Mouse (Mus musculus) ES-Bruce4 (cell line): Measurements from ENCODE around the gene Car15. TPM values are rescaled to one million over a fixed set of nuclear protein-coding genes. Genes with fewer than 3 reads are reported as not detected.

ENCODE experiments used
- H3K27ac ChIP-seq: 2 replicates; pipeline ENCODE4 v1.5.1; 2012; ENCODE audit warnings: low read length, inconsistent platforms; ENCODE audit not compliant: insufficient read depth
- H3K27me3 ChIP-seq: 2 replicates; pipeline ENCODE4 v1.6.1; 2012; ENCODE audit warnings: mild to moderate bottlenecking, low read length, inconsistent platforms; ENCODE audit not compliant: control insufficient read depth, poor library complexity, insufficient read depth, severe bottlenecking
- H3K36me3 ChIP-seq: 2 replicates; pipeline ENCODE4 v1.6.1; 2012; ENCODE audit warnings: inconsistent platforms, mild to moderate bottlenecking, low read length, moderate library complexity; ENCODE audit not compliant: control insufficient read depth, poor library complexity, insufficient read depth, severe bottlenecking
- H3K4me1 ChIP-seq: one replicate; pipeline ENCODE4 v1.8.1; 2011; ENCODE audit warnings: low read length; ENCODE audit not compliant: control insufficient read depth, insufficient read depth
- H3K4me3 ChIP-seq: 2 replicates; pipeline ENCODE4 v1.5.1; 2011; ENCODE audit warnings: low read depth, mild to moderate bottlenecking, low read length
- H3K9ac ChIP-seq: 2 replicates; pipeline ENCODE4 v1.6.1; 2012; ENCODE audit warnings: low read depth, mild to moderate bottlenecking, inconsistent platforms; ENCODE audit not compliant: poor library complexity, severe bottlenecking
- H3K9me3 ChIP-seq: replicated peaks from 2 replicates; pipeline ENCODE4 v1.6.1; 2012; ENCODE audit warnings: mild to moderate bottlenecking, low read length, inconsistent platforms; ENCODE audit not compliant: control insufficient read depth, poor library complexity, insufficient read depth, severe bottlenecking
- CTCF ChIP-seq: IDR thresholded peaks from one replicate; pipeline ENCODE4 v1.8.1; 2011; ENCODE audit warnings: low read depth, low read length
- EP300 ChIP-seq: IDR thresholded peaks from 2 replicates; pipeline ENCODE4 v1.6.1; 2011; ENCODE audit warnings: low read depth, low read length; ENCODE audit not compliant: insufficient read depth
- POLR2A ChIP-seq: IDR thresholded peaks from one replicate; pipeline ENCODE4 v1.8.1; 2011; ENCODE audit warnings: low read length; ENCODE audit not compliant: insufficient read depth
- polyA plus RNA-seq: library from polyadenylated mRNA; stranded (reverse); fragments of >200 nt; gene quantifications from 2 replicates; pipeline ENCODE4 v1.2.4, GENCODE M21; 2011; ENCODE audit warnings: low read depth; ENCODE audit not compliant: missing spikeins, insufficient read depth, insufficient read length

The Car15 gene
- polyA plus RNA-seq, 1 experiment: not detected

- peak within 1 kb of the TSS; percentile 81 for H3K9ac ChIP-seq
- no peak for TF ChIP-seq CTCF
- TF ChIP-seq EP300: no peak
- no peak for TF ChIP-seq POLR2A
- no peak within 1 kb of the TSS for H3K27ac ChIP-seq
- H3K27me3 ChIP-seq: peaks cover 9% of the 10 kb centered on the region
- no peaks in the 10 kb centered on the region for H3K36me3 ChIP-seq
- H3K4me3 ChIP-seq: peak within 1 kb of the TSS; percentile 68
- peaks cover 2% of the 10 kb centered on the region for H3K4me1 ChIP-seq
- H3K9me3 ChIP-seq: no peaks in the 10 kb centered on the region
Observed at GRCm38 (mm10) chr16:17832821-17833220, 5.3 kb downstream of the Car15 start, which contains the start of gene B830017H08Rik. Gene B830017H08Rik (plus strand): TSS chr16:17833121.

GRCm38 (mm10) chr16:17831781-17832180 is 6.4 kb downstream of the Car15 start:
- H3K9me3 ChIP-seq: no peaks in the 10 kb centered on the region
- TF ChIP-seq EP300 (no peak), CTCF (peak; percentile 65)
- H3K4me3 ChIP-seq: no peak overlapping the region
- H3K4me1 ChIP-seq: peaks cover 2% of the 10 kb centered on the region
- peaks cover 9% of the 10 kb centered on the region for H3K27me3 ChIP-seq
- no peaks in the 10 kb centered on the region for H3K36me3 ChIP-seq
- H3K9ac ChIP-seq: no peak overlapping the region
- no peak overlapping the region for H3K27ac ChIP-seq

GRCm38 (mm10) chr16:17830385-17831178 is 7.6 kb downstream of the Car15 start:
- no peak overlapping the region for H3K9ac ChIP-seq
- no peaks in the 10 kb centered on the region for H3K36me3 ChIP-seq
- H3K4me3 ChIP-seq: no peak overlapping the region
- H3K9me3 ChIP-seq: no peaks in the 10 kb centered on the region
- peaks cover 9% of the 10 kb centered on the region for H3K27me3 ChIP-seq
- TF ChIP-seq POLR2A (no peak), EP300 (no peak), CTCF (no peak)
- no peak overlapping the region for H3K27ac ChIP-seq
- peaks cover 2% of the 10 kb centered on the region for H3K4me1 ChIP-seq

- Histone ChIP-seq H3K27me3 (peaks cover 7% of the 10 kb centered on the region), H3K9ac (no peak overlapping the region), H3K36me3 (no peaks in the 10 kb centered on the region), H3K4me3 (no peak overlapping the region), H3K27ac (no peak overlapping the region), H3K9me3 (no peaks in the 10 kb centered on the region), H3K4me1 (no peaks in the 10 kb centered on the region)
- no peak for TF ChIP-seq CTCF
- no peak for TF ChIP-seq POLR2A
- no peak for TF ChIP-seq EP300
Observed at GRCm38 (mm10) chr16:17828867-17829266, 9.3 kb downstream of the Car15 start.

GRCm38 (mm10) chr16:17828229-17828628 is 9.9 kb downstream of the Car15 start:
- Histone ChIP-seq H3K36me3 (no peaks in the 10 kb centered on the region), H3K27me3 (peaks cover 1% of the 10 kb centered on the region; the same call in 1 of the 2 replicates), H3K9me3 (no peaks in the 10 kb centered on the region), H3K27ac (no peak overlapping the region), H3K4me1 (no peaks in the 10 kb centered on the region), H3K4me3 (no peak overlapping the region), H3K9ac (no peak overlapping the region)
- no peak for TF ChIP-seq POLR2A
- no peak for TF ChIP-seq CTCF
- no peak for TF ChIP-seq EP300

GRCm38 (mm10) chr16:17826500-17826899 is 11.7 kb downstream of the Car15 start:
- H3K9ac ChIP-seq: no peak overlapping the region
- H3K27me3 ChIP-seq: no peaks in the 10 kb centered on the region
- H3K4me1 ChIP-seq: no peaks in the 10 kb centered on the region
- no peak overlapping the region for H3K27ac ChIP-seq
- H3K36me3 ChIP-seq: no peaks in the 10 kb centered on the region
- H3K9me3 ChIP-seq: no peaks in the 10 kb centered on the region
- TF ChIP-seq CTCF (no peak), EP300 (no peak), POLR2A (no peak)
- H3K4me3 ChIP-seq: no peak overlapping the region
